Mouse (Mus musculus) heart, embryonic 13.5 days (tissue): Measurements from ENCODE around the gene Mthfr. TPM values are rescaled to one million over a fixed set of nuclear protein-coding genes. Genes with fewer than 3 reads are reported as not detected.
"Not testable (repeated sequence)": the region's sequence is repeated elsewhere in the genome, so short reads cannot be mapped to it uniquely, and the experiment has no call there.

ENCODE experiments used
- ATAC-seq: fragments of 200-750 bp; cut with Nextera tagmentation; 2 replicates; pipeline ENCODE4 v1.8.0; 2017; ENCODE audit warnings: moderate TSS enrichment; ENCODE audit not compliant: insufficient number of reproducible peaks, low FRiP score, low TSS enrichment; ENCODE audit errors: extremely low read depth
- H3K27ac ChIP-seq: fragments of 300-500 bp; sonication (generic); replicated peaks from 2 replicates; pipeline ENCODE4 v1.5.1; 2015; ENCODE audit warnings: moderate library complexity, mild to moderate bottlenecking, inconsistent platforms
- H3K27me3 ChIP-seq: fragments of 300-500 bp; sonication (generic); replicated peaks from 2 replicates; pipeline ENCODE4 v1.6.1; 2015; ENCODE audit warnings: mild to moderate bottlenecking, inconsistent platforms
- H3K36me3 ChIP-seq: fragments of 300-500 bp; sonication (generic); 2 replicates; pipeline ENCODE4 v1.6.1; 2015; ENCODE audit warnings: mild to moderate bottlenecking, inconsistent platforms
- H3K4me1 ChIP-seq: fragments of 300-500 bp; sonication (generic); 2 replicates; pipeline ENCODE4 v1.6.1; 2015; ENCODE audit warnings: inconsistent platforms
- H3K4me2 ChIP-seq: fragments of 300-500 bp; sonication (generic); 2 replicates; pipeline ENCODE4 v1.6.1; 2015; ENCODE audit warnings: inconsistent platforms, mild to moderate bottlenecking, moderate library complexity
- H3K4me3 ChIP-seq: fragments of 300-500 bp; sonication (generic); 2 replicates; pipeline ENCODE4 v1.5.1; 2015; ENCODE audit warnings: moderate library complexity, mild to moderate bottlenecking, inconsistent platforms
- H3K9ac ChIP-seq: fragments of 300-500 bp; sonication (generic); 2 replicates; pipeline ENCODE4 v1.6.1; 2015; ENCODE audit warnings: inconsistent platforms, mild to moderate bottlenecking, moderate library complexity
- H3K9me3 ChIP-seq: fragments of 300-500 bp; sonication (generic); 2 replicates; pipeline ENCODE4 v1.6.1; 2016; ENCODE audit warnings: inconsistent platforms
- WGBS: fragments of 180-500 bp; shearing (Covaris S2); methylation state at CpG from one replicate; pipeline ENCODE4 v1.1.7; 2015; ENCODE audit warnings: mixed read lengths; 5-methylcytosine and 5-hydroxymethylcytosine counted together
- polyA plus RNA-seq: library from polyadenylated mRNA; unstranded; fragments of >200 nt; fragmentation: Nextera tagmentation; extraction: Ambion mirVana; gene quantifications from 2 replicates; pipeline ENCODE4 v1.2.1, GENCODE M21; 2015

Mthfr gene
- polyA plus RNA-seq, 1 experiment from 2014 or later: 11.7 TPM

DNA sequence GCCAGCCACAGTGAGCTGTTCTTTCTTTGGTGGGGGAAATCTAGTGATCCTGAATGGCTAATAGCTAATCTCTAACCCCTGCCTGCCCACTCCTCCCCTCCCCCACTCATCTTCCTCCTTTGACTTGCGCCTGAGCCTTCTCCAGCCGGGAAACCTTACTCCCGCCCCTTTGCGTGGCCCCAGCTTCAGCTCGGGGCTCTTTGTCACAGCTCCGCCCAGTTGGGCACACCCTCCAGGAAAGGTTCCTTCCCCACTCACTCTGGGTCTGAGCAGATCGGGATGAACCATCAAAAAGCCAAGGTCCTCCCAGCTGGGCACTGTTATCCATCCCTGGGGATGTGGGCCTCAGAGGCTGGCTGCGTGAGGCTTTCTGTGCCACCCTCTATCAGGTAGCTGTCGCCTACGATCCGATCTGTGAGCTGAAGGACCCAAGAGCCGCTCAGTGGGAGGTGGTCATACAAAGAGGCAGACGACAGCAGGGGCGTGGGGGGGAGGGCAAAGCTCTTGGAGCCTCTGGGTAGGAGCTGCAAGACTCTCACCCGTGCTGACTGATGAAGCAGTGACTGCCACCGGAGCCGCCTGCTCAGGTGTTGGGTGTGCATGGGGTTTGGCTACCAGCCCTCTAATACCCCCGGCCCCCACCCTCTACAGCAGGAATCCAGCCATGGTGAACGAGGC is 2.2 kb downstream of the Mthfr start:
- Histone ChIP-seq H3K9ac (peak overlapping the region; percentile 91), H3K36me3 (peaks cover 36% of the 10 kb centered on the region), H3K4me1 (peaks cover 62% of the 10 kb centered on the region), H3K4me2 (peak overlapping the region; percentile 95), H3K4me3 (peak overlapping the region; percentile 87), H3K27me3 (no peaks in the 10 kb centered on the region), H3K27ac (peak overlapping the region; percentile 92), H3K9me3 (no peaks in the 10 kb centered on the region)
- under 1% methylated on average over 19 of the region's 19 CpGs for WGBS
- ATAC-seq: peak; percentile 59

DNA sequence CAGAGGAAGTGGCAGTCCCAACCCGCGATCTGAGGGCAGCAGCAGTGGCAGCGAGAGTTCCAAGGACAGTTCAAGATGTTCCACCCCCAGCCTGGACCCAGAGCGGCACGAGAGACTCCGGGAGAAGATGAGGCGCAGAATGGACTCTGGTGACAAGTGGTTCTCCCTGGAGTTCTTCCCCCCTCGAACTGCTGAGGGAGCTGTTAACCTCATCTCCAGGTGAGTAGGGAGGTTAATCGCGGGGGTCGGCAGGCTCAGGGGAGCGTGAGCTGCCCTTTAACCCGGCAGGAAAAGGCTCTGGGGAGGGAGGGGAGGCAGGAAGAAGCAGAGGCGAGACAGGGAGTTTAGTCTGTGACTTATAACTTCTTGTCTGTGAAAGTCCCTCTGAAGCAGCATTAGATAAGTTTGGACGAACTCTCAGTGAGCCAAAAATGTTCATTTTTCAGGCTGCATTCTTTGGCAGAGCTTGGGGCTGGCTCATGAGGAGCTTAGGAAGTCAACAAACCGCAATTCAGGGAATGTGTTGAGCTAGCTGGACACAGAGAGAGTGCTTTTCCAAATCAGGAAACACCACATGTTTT is 2.8 kb downstream of the Mthfr start:
- 2% methylated on average over 16 of the region's 16 CpGs for WGBS
- Histone ChIP-seq H3K27ac (peak overlapping the region; percentile 92), H3K4me3 (peak overlapping the region; percentile 87), H3K4me2 (peak overlapping the region; percentile 95), H3K4me1 (peaks cover 68% of the 10 kb centered on the region), H3K9ac (peak overlapping the region; percentile 91), H3K9me3 (no peaks in the 10 kb centered on the region), H3K27me3 (no peaks in the 10 kb centered on the region), H3K36me3 (peaks cover 30% of the 10 kb centered on the region)
- ATAC-seq: no peak

DNA sequence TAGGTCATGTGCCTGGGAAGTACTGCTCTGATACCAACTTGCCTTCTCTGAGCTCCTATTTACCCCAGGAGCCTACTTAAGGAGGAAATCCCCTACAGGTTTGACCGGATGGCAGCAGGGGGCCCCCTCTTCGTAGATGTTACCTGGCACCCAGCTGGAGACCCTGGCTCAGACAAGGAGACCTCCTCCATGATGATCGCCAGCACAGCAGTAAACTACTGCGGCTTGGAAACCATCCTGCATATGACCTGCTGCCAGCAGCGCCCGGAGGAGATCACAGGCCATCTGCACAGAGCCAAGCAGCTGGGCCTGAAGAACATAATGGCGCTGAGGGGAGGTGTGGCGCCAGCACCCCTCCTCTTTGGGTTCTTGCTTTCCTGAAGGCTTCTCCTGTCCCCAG is 4.5 kb downstream of the Mthfr start:
- H3K4me2 ChIP-seq: peak overlapping the region; percentile 95
- H3K4me1 ChIP-seq: peaks cover 60% of the 10 kb centered on the region
- 0 out of 2 replicates have a peak overlapping the region, but pooled peaks have one; percentile 91 for H3K9ac ChIP-seq
- not testable (repeated sequence) for H3K9me3 ChIP-seq, H3K27me3 ChIP-seq, H3K27ac ChIP-seq, ATAC-seq
- WGBS: 85% methylated on average over 6 of the region's 8 CpGs
- H3K4me3 ChIP-seq: peak overlapping the region; percentile 87
- peaks cover 42% of the 10 kb centered on the region for H3K36me3 ChIP-seq

DNA sequence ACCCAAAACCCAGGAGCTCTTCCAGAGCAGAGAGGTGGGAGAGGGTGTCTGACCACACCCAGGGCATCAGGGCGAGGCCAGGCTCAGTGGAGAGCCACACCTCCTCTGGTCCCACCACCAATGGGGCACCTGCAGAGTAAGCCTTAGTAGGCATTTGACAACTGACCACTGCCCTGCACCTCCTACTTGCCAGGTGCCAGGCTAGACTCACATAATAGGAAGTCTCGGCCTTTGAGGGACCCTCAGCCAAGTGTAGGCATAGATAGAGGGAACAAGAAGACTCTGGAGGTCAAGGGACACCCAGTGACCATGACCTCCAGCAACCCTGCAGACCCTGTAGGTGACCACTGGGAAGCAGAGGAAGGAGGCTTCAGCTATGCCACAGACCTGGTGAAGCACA is 5.2 kb downstream of the Mthfr start:
- H3K36me3 ChIP-seq: peaks cover 50% of the 10 kb centered on the region
- peak overlapping the region; percentile 51 for H3K4me2 ChIP-seq
- H3K4me3 ChIP-seq: peak overlapping the region; percentile 30
- H3K4me1 ChIP-seq: peaks cover 59% of the 10 kb centered on the region
- 75% methylated on average over 2 of the region's 2 CpGs for WGBS
- 0 out of 2 replicates have a peak overlapping the region, but pooled peaks have one; percentile 50 for H3K9ac ChIP-seq
- H3K9me3 ChIP-seq: no peaks in the 10 kb centered on the region
- no peak overlapping the region for H3K27ac ChIP-seq
- H3K27me3 ChIP-seq: no peaks in the 10 kb centered on the region
- 0 out of 2 replicates have a peak, but pooled peaks have one; percentile 19 for ATAC-seq

DNA sequence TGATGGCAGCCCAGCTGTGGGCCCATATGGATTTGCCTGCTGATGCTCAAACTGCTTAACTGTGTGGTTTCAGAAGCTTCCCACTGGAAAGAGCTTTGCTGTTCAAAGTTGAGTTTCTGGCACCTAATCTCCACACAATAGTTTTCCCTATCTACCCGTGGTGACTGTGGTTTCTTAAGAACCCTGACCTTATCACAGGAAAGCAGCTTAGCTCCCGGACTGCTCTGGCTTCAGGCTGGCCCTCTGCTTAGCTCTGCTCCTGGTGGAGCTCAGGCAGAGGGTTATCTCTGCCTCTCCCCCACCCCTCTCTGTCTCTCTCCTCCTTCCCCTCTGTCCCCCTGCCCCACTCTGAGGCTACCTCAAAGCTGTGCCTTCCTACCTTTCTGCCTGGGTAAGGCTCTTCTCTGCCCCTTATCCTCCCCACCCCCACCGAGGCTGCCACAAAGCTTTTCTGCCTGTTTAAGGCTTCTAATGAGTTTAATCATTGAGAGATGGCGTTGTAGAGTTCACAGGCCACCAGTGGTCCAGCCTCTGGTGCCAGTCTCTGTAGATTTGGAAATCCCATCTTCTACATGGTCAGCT is 7.7 kb downstream of the Mthfr start:
- Histone ChIP-seq H3K36me3 (peaks cover 74% of the 10 kb centered on the region), H3K4me2 (peak overlapping the region; percentile 51), H3K9ac (peak overlapping the region; percentile 2; the same call in 1 of the 2 replicates), H3K27ac (peak overlapping the region; percentile 44), H3K9me3 (no peaks in the 10 kb centered on the region), H3K27me3 (no peaks in the 10 kb centered on the region), H3K4me1 (peaks cover 36% of the 10 kb centered on the region), H3K4me3 (peak overlapping the region; percentile 30)
- ATAC-seq: no peak
- WGBS: 39% methylated on average over 4 of the region's 4 CpGs

DNA sequence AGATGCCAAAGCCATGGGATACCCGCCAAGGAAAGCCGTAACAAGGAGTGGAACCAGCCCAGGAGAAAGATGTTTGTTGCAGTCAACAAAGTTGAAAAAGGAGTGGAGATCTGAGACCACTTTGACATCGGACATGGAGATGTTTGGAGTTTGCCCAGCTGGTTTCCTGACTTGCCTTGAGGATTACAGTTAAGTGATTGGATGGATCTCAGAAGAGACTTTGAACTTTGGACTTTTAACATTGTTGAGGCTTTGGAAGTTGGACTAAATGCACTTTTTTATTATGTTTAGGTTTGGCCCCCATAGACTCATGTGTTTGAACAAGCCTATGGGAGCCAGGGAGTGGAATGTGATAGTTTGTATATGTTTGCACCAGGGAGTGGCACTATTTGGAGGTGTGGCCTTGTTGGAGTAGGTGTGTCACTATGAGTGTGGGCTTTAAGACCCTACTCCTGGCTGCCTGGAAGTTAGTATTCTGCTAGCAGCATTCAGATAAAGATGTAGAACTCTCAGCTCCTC is 11.6 kb downstream of the Mthfr start:
- Histone ChIP-seq H3K36me3 (peaks cover 89% of the 10 kb centered on the region), H3K4me1 (peaks cover 14% of the 10 kb centered on the region; the same call in 1 of the 2 replicates)
- not testable (repeated sequence) for H3K27ac ChIP-seq, H3K4me3 ChIP-seq, H3K9me3 ChIP-seq, H3K4me2 ChIP-seq, H3K27me3 ChIP-seq, H3K9ac ChIP-seq, ATAC-seq
- WGBS: 89% methylated on average over 3 of the region's 3 CpGs

DNA sequence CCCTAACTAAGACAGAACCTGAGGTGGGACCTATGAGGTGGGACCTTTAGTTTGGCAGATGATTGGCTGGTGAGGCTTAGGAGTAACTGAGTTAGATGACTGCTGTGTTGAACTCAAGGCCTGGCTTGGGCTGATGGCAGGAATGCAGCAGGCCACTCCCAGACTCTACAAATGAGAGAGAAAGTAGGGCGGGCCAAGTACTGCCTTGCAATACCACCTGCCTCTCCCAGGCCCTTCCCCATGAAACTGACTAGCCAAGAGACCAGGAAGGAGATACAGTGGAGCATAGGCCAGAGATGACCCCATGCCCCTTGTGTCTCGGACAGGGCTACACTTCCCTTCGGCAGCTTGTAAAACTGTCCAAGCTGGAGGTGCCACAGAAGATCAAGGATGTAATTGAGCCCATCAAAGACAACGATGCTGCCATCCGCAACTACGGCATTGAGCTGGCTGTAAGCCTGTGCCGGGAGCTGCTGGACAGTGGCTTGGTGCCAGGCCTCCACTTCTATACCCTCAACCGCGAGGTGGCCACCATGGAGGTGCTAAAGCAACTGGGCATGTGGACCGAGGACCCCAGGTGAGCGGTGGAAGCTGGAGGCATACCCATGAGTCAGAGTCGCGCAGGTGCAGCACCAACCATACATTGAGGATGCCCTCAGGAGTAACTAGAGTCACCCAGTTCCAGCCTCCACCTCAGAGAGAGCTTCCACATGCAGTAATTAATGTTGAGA is 12.3 kb downstream of the Mthfr start:
- Histone ChIP-seq H3K9me3 (no peaks in the 10 kb centered on the region), H3K27ac (no peak overlapping the region), H3K4me1 (0 out of 2 replicates have a peak, but pooled peaks cover 6% of the 10 kb centered on the region), H3K27me3 (no peaks in the 10 kb centered on the region), H3K4me3 (no peak overlapping the region), H3K4me2 (no peak overlapping the region), H3K36me3 (peaks cover 90% of the 10 kb centered on the region), H3K9ac (no peak overlapping the region)
- WGBS: 94% methylated on average over 13 of the region's 13 CpGs
- ATAC-seq: no peak

DNA sequence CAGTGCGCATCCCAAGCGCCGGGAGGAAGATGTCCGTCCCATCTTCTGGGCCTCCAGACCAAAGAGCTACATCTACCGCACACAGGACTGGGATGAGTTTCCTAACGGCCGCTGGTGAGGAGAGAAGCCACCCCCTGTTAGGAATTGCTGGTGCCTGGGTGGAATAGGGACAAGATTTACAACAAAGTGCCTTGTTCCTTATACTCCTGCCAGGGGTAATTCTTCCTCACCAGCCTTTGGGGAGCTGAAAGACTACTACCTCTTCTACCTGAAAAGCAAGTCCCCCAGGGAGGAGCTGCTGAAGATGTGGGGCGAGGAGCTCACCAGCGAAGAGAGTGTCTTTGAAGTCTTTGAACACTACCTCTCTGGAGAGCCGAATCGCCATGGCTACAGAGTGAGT is 13.0 kb downstream of the Mthfr start:
- ATAC-seq: no peak
- H3K9ac ChIP-seq: no peak overlapping the region
- 88% methylated on average over 11 of the region's 11 CpGs for WGBS
- H3K27me3 ChIP-seq: no peaks in the 10 kb centered on the region
- H3K27ac ChIP-seq: no peak overlapping the region
- no peak overlapping the region for H3K4me2 ChIP-seq
- peaks cover 97% of the 10 kb centered on the region for H3K36me3 ChIP-seq
- no peaks in the 10 kb centered on the region for H3K4me1 ChIP-seq
- no peak overlapping the region for H3K4me3 ChIP-seq
- no peaks in the 10 kb centered on the region for H3K9me3 ChIP-seq

DNA sequence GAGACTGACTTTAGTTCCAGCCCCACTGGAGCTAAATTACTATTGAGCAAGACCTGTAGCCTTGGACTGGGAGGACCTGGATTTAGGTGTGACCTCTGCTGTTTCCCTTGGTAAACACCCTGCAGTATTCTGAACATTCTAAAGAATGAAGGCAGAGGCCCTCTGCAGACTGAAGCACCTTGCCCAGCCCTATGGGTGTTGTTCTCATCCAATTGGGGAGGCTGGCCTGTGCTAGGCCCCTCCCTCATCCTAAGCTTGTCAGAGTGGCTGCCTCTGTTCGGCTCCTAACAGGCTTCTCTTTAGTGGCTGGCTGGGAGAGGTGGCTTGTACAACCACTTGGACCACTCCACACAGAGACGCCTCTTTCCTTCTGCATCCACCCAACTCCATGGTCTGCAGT is 14.1 kb downstream of the Mthfr start:
- Histone ChIP-seq H3K4me1 (no peaks in the 10 kb centered on the region), H3K9me3 (no peaks in the 10 kb centered on the region), H3K9ac (no peak overlapping the region), H3K36me3 (peaks cover 100% of the 10 kb centered on the region), H3K4me2 (no peak overlapping the region), H3K27me3 (no peaks in the 10 kb centered on the region), H3K27ac (no peak overlapping the region), H3K4me3 (no peak overlapping the region)
- WGBS: 67% methylated on average over 2 of the region's 2 CpGs
- ATAC-seq: no peak

DNA sequence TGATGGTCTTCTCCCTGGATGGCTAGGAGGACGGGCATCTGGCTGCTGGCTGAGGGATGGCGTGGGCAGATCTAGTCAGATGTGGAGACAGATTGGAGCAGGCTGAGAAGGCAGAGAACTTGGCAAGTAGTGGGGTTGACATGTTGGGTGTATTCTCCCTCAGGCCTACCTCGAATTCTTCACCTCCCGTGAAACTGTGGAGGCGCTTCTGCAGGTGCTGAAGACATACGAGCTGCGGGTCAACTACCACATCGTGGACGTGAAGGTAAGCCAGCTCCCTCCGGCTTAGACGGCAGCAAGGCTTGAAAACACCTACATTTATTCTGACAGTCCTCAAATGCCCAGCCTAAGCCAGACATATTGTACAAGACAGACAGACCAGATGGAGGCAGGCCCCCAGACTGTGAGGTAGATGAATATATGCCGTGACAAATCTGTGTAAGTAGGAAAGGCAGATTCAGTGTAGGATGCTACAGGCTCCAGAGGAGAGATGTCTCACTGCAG is 14.6 kb downstream of the Mthfr start:
- Histone ChIP-seq H3K36me3 (peaks cover 100% of the 10 kb centered on the region), H3K9ac (no peak overlapping the region), H3K4me2 (no peak overlapping the region), H3K9me3 (no peaks in the 10 kb centered on the region), H3K4me1 (no peaks in the 10 kb centered on the region), H3K4me3 (no peak overlapping the region), H3K27ac (no peak overlapping the region), H3K27me3 (no peaks in the 10 kb centered on the region)
- ATAC-seq: no peak
- WGBS: 89% methylated on average over 12 of the region's 12 CpGs
